Mouse (Mus musculus): Measurements from ENCODE around the gene Dedd2. TPM values are rescaled to one million over a fixed set of nuclear protein-coding genes. Genes with fewer than 3 reads are reported as not detected.

The Dedd2 gene
- total and polyA plus RNA-seq, 3 experiments = 10.6 to 13.9 (median 11.7) TPM

- in situ Hi-C loops (cut with MboI; ENCODE audit: low pct_ligation_motif_present, low pct_unique_long_range_greater_than_20kb, low sequenced_read_pairs) (no loop called here), dilution Hi-C loops (cut with MboI; ENCODE audit: extremely low pct_ligation_motif_present, extremely low pct_unique_long_range_greater_than_20kb, low sequenced_read_pairs) (no loop called here)
- Histone ChIP-seq H3K36me3 (replicated peaks in 1 of 2; ENCODE audit: control insufficient read depth in 1 of 2, insufficient read depth in 1 of 2, low read length in 1 of 2) (no peaks in the 10 kb centered on the region), H3K9me3 (replicated peaks; ENCODE audit: low read length) (no peaks in the 10 kb centered on the region), H3K27ac (ENCODE audit: insufficient read depth, low read depth) (no peak overlapping the region), H3K9ac (ENCODE audit: insufficient read depth, low read depth) (no peak overlapping the region), H3K27me3 (replicated peaks) (peaks cover 88% of the 10 kb centered on the region), H3K4me1 (ENCODE audit: control insufficient read depth in 1 of 2, insufficient read depth in 2 of 2) (no peaks in the 10 kb centered on the region), H3K79me2 (replicated peaks; ENCODE audit: control insufficient read depth, extremely low read depth, insufficient read depth, poor library complexity, severe bottlenecking) (no peaks in the 10 kb centered on the region), H3K4me2 (ENCODE audit: insufficient read depth, low read depth, poor library complexity, severe bottlenecking) (no peak overlapping the region), H3K4me3 (replicated peaks in 1 of 3; ENCODE audit: low read depth in 2 of 3, low read length in 2 of 3, poor library complexity in 1 of 3) (no peak overlapping the region)
- no peak for DNase-seq (ENCODE audit: extremely low read depth)
- TF ChIP-seq MAZ (IDR thresholded peaks at IDR 0.05; ENCODE audit: low read depth, low read length) = no peak
- TF ChIP-seq MAFK (IDR thresholded peaks at IDR 0.05; ENCODE audit: insufficient replicate concordance, low read length) = no peak
- no peak for TF ChIP-seq EP300 (IDR thresholded peaks at IDR 0.05; ENCODE audit: low read length)
- TF ChIP-seq PAX5 (IDR thresholded peaks at IDR 0.05; ENCODE audit: low read length) = no peak
- no peak for TF ChIP-seq MXI1 (IDR thresholded peaks at IDR 0.05; ENCODE audit: low read depth, low read length)
- TF ChIP-seq RAD21 (IDR thresholded peaks at IDR 0.05; ENCODE audit: low read depth, low read length) = no peak
- no peak for TF ChIP-seq ELF1 (IDR thresholded peaks at IDR 0.05; ENCODE audit: low read depth, low read length)
- TF ChIP-seq JUND (conservative IDR thresholded peaks at IDR 0.05; ENCODE audit: low read depth, low read length) = no peak
- TF ChIP-seq ZKSCAN1 (IDR thresholded peaks at IDR 0.05; ENCODE audit: borderline replicate concordance, low read depth, low read length) = no peak
- TF ChIP-seq CHD2 (IDR thresholded peaks at IDR 0.05; ENCODE audit: low read length) = no peak
- no peak for TF ChIP-seq HCFC1 (IDR thresholded peaks at IDR 0.05; ENCODE audit: low read depth, low read length)
- TF ChIP-seq ZMIZ1 (IDR thresholded peaks at IDR 0.05; ENCODE audit: low read depth, low read length) = no peak
- TF ChIP-seq ETS1 (conservative IDR thresholded peaks at IDR 0.05; ENCODE audit: low read depth, low read length) = no peak
- no peak for TF ChIP-seq ZNF384 (IDR thresholded peaks at IDR 0.05; ENCODE audit: low read depth, low read length)
- TF ChIP-seq ZC3H11A (IDR thresholded peaks at IDR 0.05; ENCODE audit: low read depth, low read length) = no peak
- no peak for TF ChIP-seq MEF2A (IDR thresholded peaks at IDR 0.05; ENCODE audit: borderline replicate concordance, low read depth, low read length)
- no peak for TF ChIP-seq KAT2A (IDR thresholded peaks at IDR 0.05; ENCODE audit: insufficient replicate concordance, low read length)
Measured at GRCm38 (mm10) chr7:25170583-25170982, 49.8 kb downstream of the Dedd2 start.

- no peaks in the 10 kb centered on the region for H3K79me2 ChIP-seq (replicated peaks; ENCODE audit: control insufficient read depth, extremely low read depth, insufficient read depth, poor library complexity, severe bottlenecking)
- in situ Hi-C loops (cut with MboI; ENCODE audit: low pct_ligation_motif_present, low pct_unique_long_range_greater_than_20kb, low sequenced_read_pairs) = no loop called here
Measured at GRCm38 (mm10) chr7:25166106-25166505, 54.3 kb downstream of the Dedd2 start.

More at GRCm38 (mm10) chr7:25166106-25166505, 54.3 kb downstream of the Dedd2 start:
- Histone ChIP-seq H3K27ac (ENCODE audit: insufficient read depth, low read depth) (no peak overlapping the region), H3K4me2 (ENCODE audit: insufficient read depth, low read depth, poor library complexity, severe bottlenecking) (no peak overlapping the region), H3K27me3 (replicated peaks) (peaks cover 92% of the 10 kb centered on the region), H3K4me3 (replicated peaks in 1 of 3; ENCODE audit: low read depth in 2 of 3, low read length in 2 of 3, poor library complexity in 1 of 3) (no peak overlapping the region), H3K4me1 (ENCODE audit: control insufficient read depth in 1 of 2, insufficient read depth in 2 of 2) (no peaks in the 10 kb centered on the region), H3K9me3 (replicated peaks; ENCODE audit: low read length) (peaks cover 9% of the 10 kb centered on the region), H3K36me3 (replicated peaks in 1 of 2; ENCODE audit: control insufficient read depth in 1 of 2, insufficient read depth in 1 of 2, low read length in 1 of 2) (no peaks in the 10 kb centered on the region), H3K9ac (ENCODE audit: insufficient read depth, low read depth) (no peak overlapping the region)
- TF ChIP-seq JUND (conservative IDR thresholded peaks at IDR 0.05; ENCODE audit: low read depth, low read length) (no peak), POLR2A (IDR thresholded peaks at IDR 0.05; ENCODE audit: low read depth, low read length) (no peak), UBTF (IDR thresholded peaks at IDR 0.05; ENCODE audit: low read depth, low read length) (no peak), ETS1 (conservative IDR thresholded peaks at IDR 0.05; ENCODE audit: low read depth, low read length) (no peak), HCFC1 (IDR thresholded peaks at IDR 0.05; ENCODE audit: low read depth, low read length) (no peak), MEF2A (IDR thresholded peaks at IDR 0.05; ENCODE audit: borderline replicate concordance, low read depth, low read length) (no peak), MXI1 (IDR thresholded peaks at IDR 0.05; ENCODE audit: low read depth, low read length) (no peak), CHD1 (IDR thresholded peaks at IDR 0.05; ENCODE audit: low read depth, low read length) (no peak), E2F4 (IDR thresholded peaks at IDR 0.05; ENCODE audit: insufficient replicate concordance, low read depth, low read length) (no peak), USF2 (conservative IDR thresholded peaks at IDR 0.05; ENCODE audit: low read depth, low read length) (no peak)
- dilution Hi-C loops (cut with MboI; ENCODE audit: extremely low pct_ligation_motif_present, extremely low pct_unique_long_range_greater_than_20kb, low sequenced_read_pairs) = no loop called here
- no peak for DNase-seq (ENCODE audit: extremely low read depth)
